Mouse (Mus musculus): ENCODE results near the gene Tmem107.

DNA sequence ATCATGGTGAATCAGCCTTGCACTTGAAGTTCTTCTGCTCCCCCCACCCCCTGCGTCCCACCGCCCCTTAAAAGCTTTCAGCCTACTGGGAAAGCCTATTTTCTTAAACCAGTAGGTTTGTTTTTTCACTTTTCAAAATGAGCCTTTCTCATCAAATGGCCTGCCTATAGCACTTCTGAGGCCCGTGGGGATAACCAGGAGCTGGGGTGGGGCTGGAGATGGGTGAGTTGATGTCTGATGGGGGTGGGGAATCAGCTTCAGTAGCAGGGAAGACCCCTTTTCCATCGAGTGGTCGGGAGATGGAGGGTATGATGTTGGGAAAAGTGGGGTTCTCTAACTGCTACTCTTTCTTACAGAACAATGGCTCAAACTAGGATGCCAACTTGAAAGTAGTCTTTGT, 46.2 kb downstream of the Tmem107 start:
- no peak for TF ChIP-seq CTCF (IDR thresholded peaks at IDR 0.05; ENCODE audit: low read depth, low read length)
- no peak for TF ChIP-seq GATA1 (IDR thresholded peaks at IDR 0.05; ENCODE audit: borderline replicate concordance, low read length)
- no peak for TF ChIP-seq POLR2AphosphoS5 (IDR thresholded peaks at IDR 0.05; ENCODE audit: insufficient replicate concordance, low read depth, low read length)
